Mouse (Mus musculus): ENCODE measurements at regions not wholly inside any gene's neighbourhood (a gene's known extent, or its start where the extent isn't known, plus 50 kb on each side); places are given as distances from the start of the nearest gene placed in this dataset.

- DNase-seq = no peak
These were observed 83.7 kb upstream of the Dapk1 start for GRCm38 (mm10) chr13:60518010-60518409.

- DNase-seq = no peak
These were observed 82.0 kb upstream of the Dapk1 start for GRCm38 (mm10) chr13:60519708-60520107.

- DNase-seq = peak; percentile 13
These were observed 78.9 kb upstream of the Dapk1 start for GRCm38 (mm10) chr13:60522719-60523450.

GRCm38 (mm10) chr13:60527806-60528205 lies 73.9 kb upstream of the Dapk1 start:
- no peak for DNase-seq

GRCm38 (mm10) chr13:60528819-60529218 lies 72.9 kb upstream of the Dapk1 start:
- DNase-seq = no peak

- no peak for DNase-seq
These were observed 72.2 kb upstream of the Dapk1 start for GRCm38 (mm10) chr13:60529381-60530069.

GRCm38 (mm10) chr13:60533871-60534427 lies 67.8 kb upstream of the Dapk1 start:
- no peak for DNase-seq

GRCm38 (mm10) chr13:60534501-60534900 lies 67.2 kb upstream of the Dapk1 start:
- no peak for DNase-seq

- no peak for DNase-seq
These were observed 66.7 kb upstream of the Dapk1 start for GRCm38 (mm10) chr13:60535045-60535444.

- no peak for DNase-seq
These were observed 65.0 kb upstream of the Dapk1 start for GRCm38 (mm10) chr13:60536725-60537124.

GRCm38 (mm10) chr13:60538110-60538509 lies 63.6 kb upstream of the Dapk1 start:
- no peak for DNase-seq

GRCm38 (mm10) chr13:60541165-60541564 lies 60.6 kb upstream of the Dapk1 start:
- DNase-seq = no peak

- no peak for DNase-seq
These were observed 57.4 kb upstream of the Dapk1 start for GRCm38 (mm10) chr13:60544363-60544762.

- DNase-seq = no peak
These were observed 55.6 kb upstream of the Dapk1 start for GRCm38 (mm10) chr13:60545999-60546733.

Measured in lung, postnatal 14 days (tissue).